In the genomic region with DNA sequence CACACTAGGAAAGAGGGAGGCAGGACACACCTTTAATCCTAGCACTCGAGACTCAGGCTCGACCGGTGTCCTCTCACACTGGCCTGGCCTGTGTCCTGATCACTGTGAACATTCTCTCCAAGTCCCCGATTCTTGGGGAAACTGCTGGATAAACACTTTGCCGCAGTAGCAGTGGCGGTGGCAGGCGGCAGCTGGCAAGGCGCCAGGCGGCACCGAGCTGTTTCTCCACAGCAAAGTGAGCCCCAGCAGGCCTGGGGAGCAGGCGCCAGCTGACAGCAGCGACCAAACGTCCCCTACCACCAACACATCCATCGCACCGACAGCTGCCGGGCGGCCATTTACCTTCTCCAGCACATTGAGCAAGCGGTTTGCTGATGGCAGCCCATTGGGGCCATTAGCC, we compare ENCODE assay signal across 8 mouse cellular contexts. TPM values are rescaled to one million over a fixed set of nuclear protein-coding genes. Genes with fewer than 3 reads are reported as not detected.
A peak's percentile ranks its signal among the peaks of the same experiment; 100 is the strongest.
DNase-seq lines count a peak whose midpoint lies in the region; ATAC-seq and TF ChIP-seq lines count a peak whose summit lies in the region.

No protein-coding gene starts in this region.

- H3K4me3 ChIP-seq in intestine, embryonic 15.5 days (replicated peaks): no peak overlapping the region
- no peak overlapping the region for H3K4me3 ChIP-seq in midbrain, postnatal 0 days (ENCODE audit: low read depth, low read length)
- H3K4me3 ChIP-seq in thymus, adult 2 months (ENCODE audit: control insufficient read depth, insufficient read depth, low read length): no peak overlapping the region

- intact Hi-C loops in left cerebral cortex, postnatal 25 days (cut with DNase I): no loop called here

- H3K27me3 ChIP-seq in intestine, embryonic 15.5 days (replicated peaks): no peaks in the 10 kb centered on the region
- H3K27me3 ChIP-seq in midbrain, postnatal 0 days (ENCODE audit: insufficient read depth, low read length): no peaks in the 10 kb centered on the region
- H3K27me3 ChIP-seq in thymus, adult 2 months (ENCODE audit: control insufficient read depth, insufficient read depth, low read length): no peaks in the 10 kb centered on the region

- DNase-seq in 416B (ENCODE audit: low read depth): peak; percentile 30
- DNase-seq in brain, adult 2 months (ENCODE audit: low read depth, low spot score): peak; percentile 83
- DNase-seq in frontal cortex, postnatal 25 days (ENCODE audit: low spot score in 2 of 2): peak; percentile 56 to 71
- DNase-seq in left cerebral cortex, postnatal 25 days (ENCODE audit: low spot score in 2 of 2): peak; percentile 79 to 83
- DNase-seq in midbrain, postnatal 0 days (ENCODE audit: low spot score): peak; percentile 88
- no peak for DNase-seq in thymus, adult 2 months

- H3K9ac ChIP-seq in intestine, embryonic 15.5 days: peak overlapping the region; percentile 10; the same call in 1 of the 2 replicates
- 0 out of 2 replicates have a peak overlapping the region, but pooled peaks have one; percentile 24 for H3K9ac ChIP-seq in midbrain, postnatal 0 days (replicated peaks; ENCODE audit: low read length, poor library complexity, severe bottlenecking)

- H3K4me2 ChIP-seq in intestine, embryonic 15.5 days (replicated peaks): peak overlapping the region; percentile 22; the same call in 1 of the 2 replicates
- H3K4me2 ChIP-seq in midbrain, postnatal 0 days (ENCODE audit: low read depth, low read length, poor library complexity, severe bottlenecking): no peak overlapping the region

- no peak for TF ChIP-seq CTCF in midbrain, postnatal 0 days (IDR thresholded peaks at IDR 0.05)
- no peak for TF ChIP-seq CTCF in thymus, adult 2 months (IDR thresholded peaks at IDR 0.05; ENCODE audit: borderline replicate concordance, control insufficient read depth, extremely low read depth, insufficient read depth, low read length, poor library complexity)

- peak overlapping the region; percentile 70 for H3K27ac ChIP-seq in intestine, embryonic 15.5 days
- peak overlapping the region; percentile 67 for H3K27ac ChIP-seq in midbrain, postnatal 0 days (ENCODE audit: low read depth, low read length)
- no peak overlapping the region for H3K27ac ChIP-seq in thymus, adult 2 months (ENCODE audit: control insufficient read depth, insufficient read depth, low read length)

- H3K9me3 ChIP-seq in intestine, embryonic 15.5 days: no peaks in the 10 kb centered on the region
- H3K9me3 ChIP-seq in midbrain, postnatal 0 days (ENCODE audit: low read length): no peaks in the 10 kb centered on the region

- 38% methylated on average over 18 of the region's 18 CpGs for WGBS in intestine, embryonic 15.5 days
- WGBS in midbrain, postnatal 0 days: 30% methylated on average over 18 of the region's 18 CpGs
- WGBS in thymus, adult 2 months: 73% methylated on average over 18 of the region's 18 CpGs

- no peak for TF ChIP-seq POLR2A in thymus, adult 2 months (IDR thresholded peaks at IDR 0.05; ENCODE audit: control insufficient read depth, extremely low read depth, insufficient read depth, low read length, poor library complexity)

- no peak for ATAC-seq in intestine, embryonic 15.5 days
- ATAC-seq in midbrain, postnatal 0 days (ENCODE audit: low FRiP score): no peak
- no peak for ATAC-seq in erythroid progenitor cell, adult 5-6 weeks (replicated peaks; ENCODE audit: low FRiP score, poor library complexity, severe bottlenecking)

- peaks cover 56% of the 10 kb centered on the region for H3K36me3 ChIP-seq in intestine, embryonic 15.5 days
- H3K36me3 ChIP-seq in midbrain, postnatal 0 days (ENCODE audit: insufficient read depth, low read length): peaks cover 46% of the 10 kb centered on the region
- H3K36me3 ChIP-seq in thymus, adult 2 months (ENCODE audit: control insufficient read depth, insufficient read depth, low read length): peaks cover 40% of the 10 kb centered on the region

- peaks cover 86% of the 10 kb centered on the region for H3K4me1 ChIP-seq in intestine, embryonic 15.5 days (replicated peaks)
- H3K4me1 ChIP-seq in midbrain, postnatal 0 days (ENCODE audit: insufficient read depth, low read length): peaks cover 13% of the 10 kb centered on the region
- no peaks in the 10 kb centered on the region for H3K4me1 ChIP-seq in thymus, adult 2 months (replicated peaks; ENCODE audit: control insufficient read depth, insufficient read depth, low read length)

RNA-seq across cellular contexts. Expression of a gene that starts 9.2 kb away (rescaled TPM):
- polyA plus RNA-seq in intestine, embryonic 15.5 days (2015; fragmentation: Nextera tagmentation; extraction: Ambion mirVana): 128 and 141 TPM in 2 replicates
- 100 to 1,000 TPM; 138 to 140 TPM for total RNA-seq in left cerebral cortex, postnatal 25 days (2021)
- 201 and 208 TPM in 2 replicates for total RNA-seq in midbrain, postnatal 0 days (2014; rRNA removed)
- 93.1 and 93.3 TPM in 2 replicates for polyA plus RNA-seq in midbrain, postnatal 0 days (2015; fragmentation: Nextera tagmentation; extraction: Ambion mirVana)
- 22.6 and 24.1 TPM in 2 replicates for total RNA-seq in erythroid progenitor cell, adult 5-6 weeks (2015; ENCODE audit: low replicate concordance)
- total RNA-seq in erythroid progenitor cell, adult 5-6 weeks (2017; ENCODE audit: low replicate concordance): 24.5 and 40.9 TPM in 2 replicates
- 220 and 229 TPM in 2 replicates for polyA plus RNA-seq in thymus, adult 2 months (2012; rRNA removed)

RNA-seq across cellular contexts. Expression of a gene that starts 13.2 kb away (rescaled TPM):
- 7.5 and 10.3 TPM in 2 replicates for polyA plus RNA-seq in intestine, embryonic 15.5 days (2015; fragmentation: Nextera tagmentation; extraction: Ambion mirVana)
- 1 to 10 TPM in 1 of 2 experiments, under 1 TPM in 1; 0.76 to 1.3 TPM for total RNA-seq in left cerebral cortex, postnatal 25 days (2021)
- total RNA-seq in midbrain, postnatal 0 days (2014; rRNA removed): 0.94 and 1.5 TPM in 2 replicates
- polyA plus RNA-seq in midbrain, postnatal 0 days (2015; fragmentation: Nextera tagmentation; extraction: Ambion mirVana): 1.2 and 1.8 TPM in 2 replicates
- total RNA-seq in erythroid progenitor cell, adult 5-6 weeks (2015; ENCODE audit: low replicate concordance): 10.1 TPM in 1 of 2 replicates, not detected in the other
- total RNA-seq in erythroid progenitor cell, adult 5-6 weeks (2017; ENCODE audit: low replicate concordance): 0.39 TPM in 1 of 2 replicates, not detected in the other
- 15.9 and 17.8 TPM in 2 replicates for polyA plus RNA-seq in thymus, adult 2 months (2012; rRNA removed)

RNA-seq across cellular contexts. Expression of a gene that starts 21.0 kb away (rescaled TPM):
- polyA plus RNA-seq in intestine, embryonic 15.5 days (2015; fragmentation: Nextera tagmentation; extraction: Ambion mirVana): 183 and 225 TPM in 2 replicates
- 10 to 100 TPM; 17.4 to 18.8 TPM for total RNA-seq in left cerebral cortex, postnatal 25 days (2021)
- total RNA-seq in midbrain, postnatal 0 days (2014; rRNA removed): 24.0 and 25.4 TPM in 2 replicates
- polyA plus RNA-seq in midbrain, postnatal 0 days (2015; fragmentation: Nextera tagmentation; extraction: Ambion mirVana): 43.4 and 45.5 TPM in 2 replicates
- total RNA-seq in erythroid progenitor cell, adult 5-6 weeks (2015; ENCODE audit: low replicate concordance): 62.0 and 125 TPM in 2 replicates
- total RNA-seq in erythroid progenitor cell, adult 5-6 weeks (2017; ENCODE audit: low replicate concordance): 136 and 176 TPM in 2 replicates
- 131 and 134 TPM in 2 replicates for polyA plus RNA-seq in thymus, adult 2 months (2012; rRNA removed)

RNA-seq across cellular contexts. Expression of a gene that starts 45.6 kb away (rescaled TPM):
- 2.1 and 2.8 TPM in 2 replicates for polyA plus RNA-seq in intestine, embryonic 15.5 days (2015; fragmentation: Nextera tagmentation; extraction: Ambion mirVana)
- 10 to 100 TPM; 16.4 to 18.2 TPM for total RNA-seq in left cerebral cortex, postnatal 25 days (2021)
- 2.0 and 4.1 TPM in 2 replicates for total RNA-seq in midbrain, postnatal 0 days (2014; rRNA removed)
- polyA plus RNA-seq in midbrain, postnatal 0 days (2015; fragmentation: Nextera tagmentation; extraction: Ambion mirVana): 8.2 and 9.4 TPM in 2 replicates
- total RNA-seq in erythroid progenitor cell, adult 5-6 weeks (2015; ENCODE audit: low replicate concordance): 16.8 and 26.3 TPM in 2 replicates
- 2.0 and 14.9 TPM in 2 replicates for total RNA-seq in erythroid progenitor cell, adult 5-6 weeks (2017; ENCODE audit: low replicate concordance)
- polyA plus RNA-seq in thymus, adult 2 months (2012; rRNA removed): 10.9 and 14.2 TPM in 2 replicates

RNA-seq across cellular contexts. Expression of a gene that starts 54.8 kb away (rescaled TPM):
- polyA plus RNA-seq in intestine, embryonic 15.5 days (2015; fragmentation: Nextera tagmentation; extraction: Ambion mirVana): 20.1 and 22.4 TPM in 2 replicates
- total RNA-seq in left cerebral cortex, postnatal 25 days (2021): 100 to 1,000 TPM; 246 TPM
- total RNA-seq in midbrain, postnatal 0 days (2014; rRNA removed): 125 and 140 TPM in 2 replicates
- 42.7 and 46.4 TPM in 2 replicates for polyA plus RNA-seq in midbrain, postnatal 0 days (2015; fragmentation: Nextera tagmentation; extraction: Ambion mirVana)
- total RNA-seq in erythroid progenitor cell, adult 5-6 weeks (2015; ENCODE audit: low replicate concordance): 1.3 TPM in 1 of 2 replicates, not detected in the other
- total RNA-seq in erythroid progenitor cell, adult 5-6 weeks (2017; ENCODE audit: low replicate concordance): not detected in 2 replicates
- 21.1 and 22.8 TPM in 2 replicates for polyA plus RNA-seq in thymus, adult 2 months (2012; rRNA removed)
